Mouse (Mus musculus) G1E (cell line): ENCODE data around the gene Fabp7. TPM values are rescaled to one million over a fixed set of nuclear protein-coding genes. Genes with fewer than 3 reads are reported as not detected.

Experiments
- ATAC-seq: 2 replicates; pipeline ENCODE4 v1.8.0; 2016; ENCODE audit warnings: mild to moderate bottlenecking; ENCODE audit not compliant: insufficient number of reproducible peaks, poor library complexity, low FRiP score, severe bottlenecking; ENCODE audit errors: extremely low read depth
- DNase-seq: peaks from one replicate; pipeline ENCODE4 v3.0.0; 2012; ENCODE audit warnings: low spot score
- H3K27me3 ChIP-seq: 2 replicates; pipeline ENCODE4 v1.6.1; 2012; ENCODE audit warnings: mild to moderate bottlenecking, low read length, inconsistent platforms; ENCODE audit not compliant: insufficient read depth
- H3K36me3 ChIP-seq: replicated peaks from 2 replicates; pipeline ENCODE3; 2012; ENCODE audit warnings: mild to moderate bottlenecking, inconsistent platforms
- H3K4me1 ChIP-seq: 2 replicates; pipeline ENCODE4 v1.6.1; 2012; ENCODE audit warnings: low read depth, low read length, inconsistent platforms, mixed read lengths; ENCODE audit not compliant: insufficient read depth
- H3K4me3 ChIP-seq: 2 replicates; pipeline ENCODE4 v1.5.1; 2012; ENCODE audit warnings: low read depth, mild to moderate bottlenecking, inconsistent platforms, low read length, moderate library complexity, mixed read lengths
- H3K9me3 ChIP-seq: replicated peaks from 2 replicates; pipeline ENCODE4 v1.6.1; 2012; ENCODE audit warnings: inconsistent platforms
- CTCF ChIP-seq: IDR thresholded peaks from 2 replicates; pipeline ENCODE4 v1.5.1; 2012; ENCODE audit warnings: low read depth, low read length, inconsistent platforms, mixed read lengths
- GATA1 ChIP-seq: IDR thresholded peaks from 2 replicates; pipeline ENCODE4 v1.6.1; 2012; ENCODE audit warnings: borderline replicate concordance, low read length, inconsistent platforms, mixed read lengths
- GATA2 ChIP-seq: IDR thresholded peaks from 2 replicates; pipeline ENCODE4 v1.6.1; 2012; ENCODE audit warnings: low read depth, low read length, inconsistent platforms, borderline replicate concordance
- POLR2AphosphoS5 ChIP-seq: IDR thresholded peaks from 2 replicates; pipeline ENCODE4 v1.6.1; 2012; ENCODE audit warnings: low read depth, low read length, inconsistent platforms; ENCODE audit not compliant: insufficient replicate concordance
- TAL1 ChIP-seq: conservative IDR thresholded peaks from 2 replicates; pipeline ENCODE4 v1.6.1; 2012; ENCODE audit warnings: low read depth, low read length, inconsistent platforms, mixed read lengths
- polyA plus RNA-seq: library from polyadenylated mRNA; stranded (reverse); fragments of >175 nt; gene quantifications from 2 replicates; pipeline ENCODE4 v1.2.3, GENCODE M21; 2012
- total RNA-seq, 2 experiments: library from RNA; stranded (forward) in 1 of 2; stranded (reverse) in 1 of 2; fragments of 200-1000 nt in 1 of 2; fragments of >200 nt in 1 of 2; fragmentation: Nextera tagmentation in 1 of 2; gene quantifications; 2 replicates each; pipeline ENCODE4 v1.2.3; 2014 to 2017

The Fabp7 gene
- total and polyA plus RNA-seq, 3 experiments, result 0.33 to 0.98 TPM; not detected in 1

GRCm38 (mm10) chr10:57814295-57814694, 29.6 kb downstream of the Fabp7 start:
- TF ChIP-seq GATA2 (no peak), GATA1 (no peak), CTCF (no peak), POLR2AphosphoS5 (no peak), TAL1 (no peak)
- DNase-seq, result no peak
- Histone ChIP-seq H3K27me3 (no peaks in the 10 kb centered on the region), H3K4me1 (peaks cover 18% of the 10 kb centered on the region), H3K4me3 (no peak overlapping the region), H3K36me3 (no peaks in the 10 kb centered on the region), H3K9me3 (no peaks in the 10 kb centered on the region)
- ATAC-seq, result no peak

- no peaks in the 10 kb centered on the region for H3K27me3 ChIP-seq
- H3K4me3 ChIP-seq, result no peak overlapping the region
- ATAC-seq (peak; percentile 80), DNase-seq (no peak)
- TF ChIP-seq POLR2AphosphoS5, result no peak
- TF ChIP-seq GATA2, result no peak
- H3K36me3 ChIP-seq, result no peaks in the 10 kb centered on the region
- no peaks in the 10 kb centered on the region for H3K9me3 ChIP-seq
- H3K4me1 ChIP-seq, result peaks cover 13% of the 10 kb centered on the region
These were observed 31.2 kb downstream of the Fabp7 start for GRCm38 (mm10) chr10:57815869-57816268.

- H3K9me3 ChIP-seq, result no peaks in the 10 kb centered on the region
- no peak overlapping the region for H3K4me3 ChIP-seq
- DNase-seq (no peak), ATAC-seq (no peak)
- peaks cover 13% of the 10 kb centered on the region for H3K4me1 ChIP-seq
- no peaks in the 10 kb centered on the region for H3K27me3 ChIP-seq
- TF ChIP-seq GATA2, result no peak
- no peak for TF ChIP-seq CTCF
- no peak for TF ChIP-seq TAL1
- no peak for TF ChIP-seq GATA1
- no peaks in the 10 kb centered on the region for H3K36me3 ChIP-seq
These were observed 34.5 kb downstream of the Fabp7 start for GRCm38 (mm10) chr10:57819209-57819608.

- H3K4me3 ChIP-seq, result no peak overlapping the region
- no peak for TF ChIP-seq GATA2
- TF ChIP-seq POLR2AphosphoS5, result no peak
- no peak for TF ChIP-seq CTCF
- TF ChIP-seq TAL1, result no peak
- TF ChIP-seq GATA1, result no peak
- H3K9me3 ChIP-seq, result no peaks in the 10 kb centered on the region
- H3K4me1 ChIP-seq, result no peaks in the 10 kb centered on the region
- no peak for DNase-seq
- H3K27me3 ChIP-seq, result no peaks in the 10 kb centered on the region
- ATAC-seq, result no peak
- H3K36me3 ChIP-seq, result no peaks in the 10 kb centered on the region
These were observed 37.8 kb downstream of the Fabp7 start for GRCm38 (mm10) chr10:57822473-57822872.

GRCm38 (mm10) chr10:57828649-57829048, 44.0 kb downstream of the Fabp7 start:
- Histone ChIP-seq H3K9me3 (no peaks in the 10 kb centered on the region), H3K36me3 (no peaks in the 10 kb centered on the region), H3K4me3 (no peak overlapping the region), H3K4me1 (peaks cover 2% of the 10 kb centered on the region; the same call in 1 of the 2 replicates), H3K27me3 (no peaks in the 10 kb centered on the region)
- ATAC-seq (no peak), DNase-seq (no peak)
- TF ChIP-seq TAL1 (no peak), POLR2AphosphoS5 (no peak), GATA2 (no peak), CTCF (no peak), GATA1 (no peak)

- ATAC-seq, result no peak
- TF ChIP-seq GATA1 (no peak), GATA2 (no peak), TAL1 (no peak), CTCF (no peak), POLR2AphosphoS5 (no peak)
- no peaks in the 10 kb centered on the region for H3K36me3 ChIP-seq
These were observed 44.9 kb downstream of the Fabp7 start for GRCm38 (mm10) chr10:57829621-57830020.

GRCm38 (mm10) chr10:57835094-57835493, 50.4 kb downstream of the Fabp7 start:
- no peaks in the 10 kb centered on the region for H3K9me3 ChIP-seq
- no peak for DNase-seq
- no peak overlapping the region for H3K4me3 ChIP-seq
- H3K4me1 ChIP-seq, result no peaks in the 10 kb centered on the region
- TF ChIP-seq CTCF (no peak), GATA2 (no peak), TAL1 (no peak), POLR2AphosphoS5 (no peak), GATA1 (no peak)
- ATAC-seq, result no peak
- H3K27me3 ChIP-seq, result no peaks in the 10 kb centered on the region
- H3K36me3 ChIP-seq, result no peaks in the 10 kb centered on the region

More at GRCm38 (mm10) chr10:57829621-57830020, 44.9 kb downstream of the Fabp7 start:
- peaks cover 2% of the 10 kb centered on the region; the same call in 1 of the 2 replicates for H3K4me1 ChIP-seq
- H3K4me3 ChIP-seq, result no peak overlapping the region
- H3K9me3 ChIP-seq, result no peaks in the 10 kb centered on the region
- H3K27me3 ChIP-seq, result no peaks in the 10 kb centered on the region
- DNase-seq, result no peak
